Mouse (Mus musculus): ENCODE results near the gene Tuba1b. TPM values are rescaled to one million over a fixed set of nuclear protein-coding genes. Genes with fewer than 3 reads are reported as not detected.

Gene Tuba1b
- total and polyA plus RNA-seq, 3 experiments, result 1,149 to 2,960 (median 2,851) TPM

- dilution Hi-C loops (cut with MboI; ENCODE audit: extremely low pct_ligation_motif_present, extremely low pct_unique_long_range_greater_than_20kb, low sequenced_read_pairs), result no loop called here
- Histone ChIP-seq H3K4me1 (ENCODE audit: control insufficient read depth in 1 of 2, insufficient read depth in 2 of 2) (peaks cover 0 to 28% of the 10 kb centered on the region in 2 experiments; a peak in 2 of 4 replicates), H3K79me2 (replicated peaks; ENCODE audit: control insufficient read depth, extremely low read depth, insufficient read depth, poor library complexity, severe bottlenecking) (no peaks in the 10 kb centered on the region), H3K4me3 (replicated peaks in 1 of 3; ENCODE audit: low read depth in 2 of 3, low read length in 2 of 3, poor library complexity in 1 of 3) (no peak overlapping the region), H3K36me3 (replicated peaks in 1 of 2; ENCODE audit: control insufficient read depth in 1 of 2, insufficient read depth in 1 of 2, low read length in 1 of 2) (no peaks in the 10 kb centered on the region), H3K9ac (ENCODE audit: insufficient read depth, low read depth) (no peak overlapping the region), H3K27ac (ENCODE audit: insufficient read depth, low read depth) (no peak overlapping the region), H3K4me2 (ENCODE audit: insufficient read depth, low read depth, poor library complexity, severe bottlenecking) (no peak overlapping the region), H3K27me3 (replicated peaks) (peaks cover 3% of the 10 kb centered on the region), H3K9me3 (replicated peaks; ENCODE audit: low read length) (no peaks in the 10 kb centered on the region)
- no peak for DNase-seq (ENCODE audit: extremely low read depth)
- no peak for TF ChIP-seq NELFE (IDR thresholded peaks at IDR 0.05; ENCODE audit: low read depth, low read length)
- TF ChIP-seq IRF4 (IDR thresholded peaks at IDR 0.05; ENCODE audit: low read depth, low read length), result no peak
- TF ChIP-seq KAT2A (IDR thresholded peaks at IDR 0.05; ENCODE audit: insufficient replicate concordance, low read length), result no peak
- no peak for TF ChIP-seq ZKSCAN1 (IDR thresholded peaks at IDR 0.05; ENCODE audit: borderline replicate concordance, low read depth, low read length)
- no peak for TF ChIP-seq ZNF384 (IDR thresholded peaks at IDR 0.05; ENCODE audit: low read depth, low read length)
- no peak for TF ChIP-seq USF1 (IDR thresholded peaks at IDR 0.05; ENCODE audit: low read depth, low read length)
- no peak for TF ChIP-seq POLR2AphosphoS2 (IDR thresholded peaks at IDR 0.05; ENCODE audit: low read depth, low read length)
- TF ChIP-seq TCF12 (IDR thresholded peaks at IDR 0.05; ENCODE audit: low read depth, low read length), result no peak
- no peak for TF ChIP-seq RAD21 (IDR thresholded peaks at IDR 0.05; ENCODE audit: low read depth, low read length)
- TF ChIP-seq BHLHE40 (IDR thresholded peaks at IDR 0.05; ENCODE audit: low read depth, low read length), result no peak
- TF ChIP-seq ELF1 (IDR thresholded peaks at IDR 0.05; ENCODE audit: low read depth, low read length), result no peak
- TF ChIP-seq MEF2A (IDR thresholded peaks at IDR 0.05; ENCODE audit: borderline replicate concordance, low read depth, low read length), result no peak
- no peak for TF ChIP-seq EP300 (IDR thresholded peaks at IDR 0.05; ENCODE audit: low read length)
- TF ChIP-seq CTCF (conservative IDR thresholded peaks at IDR 0.05 in 1 of 2, IDR thresholded peaks at IDR 0.05 in 1 of 2; ENCODE audit: low read depth in 2 of 2, low read length in 2 of 2), result no peak
- no peak for TF ChIP-seq USF2 (conservative IDR thresholded peaks at IDR 0.05; ENCODE audit: low read depth, low read length)
- no peak for TF ChIP-seq MAZ (IDR thresholded peaks at IDR 0.05; ENCODE audit: low read depth, low read length)
- no peak for TF ChIP-seq ETS1 (conservative IDR thresholded peaks at IDR 0.05; ENCODE audit: low read depth, low read length)
- TF ChIP-seq UBTF (IDR thresholded peaks at IDR 0.05; ENCODE audit: low read depth, low read length), result no peak
- TF ChIP-seq NRF1 (IDR thresholded peaks at IDR 0.05; ENCODE audit: low read depth, low read length), result no peak
- TF ChIP-seq JUND (conservative IDR thresholded peaks at IDR 0.05; ENCODE audit: low read depth, low read length), result no peak
- in situ Hi-C loops (cut with MboI; ENCODE audit: low pct_ligation_motif_present, low pct_unique_long_range_greater_than_20kb, low sequenced_read_pairs), result no loop called here
Observed at GRCm38 (mm10) chr15:98983431-98984081, 49.2 kb upstream of the Tuba1b start.

- no peaks in the 10 kb centered on the region for H3K79me2 ChIP-seq (replicated peaks; ENCODE audit: control insufficient read depth, extremely low read depth, insufficient read depth, poor library complexity, severe bottlenecking)
- no peak for DNase-seq (ENCODE audit: extremely low read depth)
- in situ Hi-C loops (cut with MboI; ENCODE audit: low pct_ligation_motif_present, low pct_unique_long_range_greater_than_20kb, low sequenced_read_pairs) (no loop called here), dilution Hi-C loops (cut with MboI; ENCODE audit: extremely low pct_ligation_motif_present, extremely low pct_unique_long_range_greater_than_20kb, low sequenced_read_pairs) (no loop called here)
- peaks cover 0 to 21% of the 10 kb centered on the region in 2 experiments; a peak in 2 of 4 replicates for H3K4me1 ChIP-seq (ENCODE audit: control insufficient read depth in 1 of 2, insufficient read depth in 2 of 2)
- no peak overlapping the region for H3K4me3 ChIP-seq (replicated peaks in 1 of 3; ENCODE audit: low read depth in 2 of 3, low read length in 2 of 3, poor library complexity in 1 of 3)
- no peaks in the 10 kb centered on the region for H3K9me3 ChIP-seq (replicated peaks; ENCODE audit: low read length)
- H3K27ac ChIP-seq (ENCODE audit: insufficient read depth, low read depth), result no peak overlapping the region
- no peak overlapping the region for H3K9ac ChIP-seq (ENCODE audit: insufficient read depth, low read depth)
- TF ChIP-seq MAFK (IDR thresholded peaks at IDR 0.05; ENCODE audit: insufficient replicate concordance, low read length), result peak; percentile 68; the same call in 1 of the 2 replicates
- no peak for TF ChIP-seq POLR2AphosphoS2 (IDR thresholded peaks at IDR 0.05; ENCODE audit: low read depth, low read length)
- peaks cover 3% of the 10 kb centered on the region for H3K27me3 ChIP-seq (replicated peaks)
- H3K36me3 ChIP-seq (replicated peaks in 1 of 2; ENCODE audit: control insufficient read depth in 1 of 2, insufficient read depth in 1 of 2, low read length in 1 of 2), result no peaks in the 10 kb centered on the region
- H3K4me2 ChIP-seq (ENCODE audit: insufficient read depth, low read depth, poor library complexity, severe bottlenecking), result no peak overlapping the region
Observed at GRCm38 (mm10) chr15:98982100-98982499, 47.7 kb upstream of the Tuba1b start.

Measured in CH12.LX (cell line).